Mouse (Mus musculus): ENCODE results near the gene Son. TPM values are rescaled to one million over a fixed set of nuclear protein-coding genes. Genes with fewer than 3 reads are reported as not detected.
"Not testable (repeated sequence)": the region's sequence is repeated elsewhere in the genome, so short reads cannot be mapped to it uniquely, and the experiment has no call there.

Gene Son
- total RNA-seq, 4 experiments from 2014 or later, result 240 to 273 (median 257) TPM

DNA sequence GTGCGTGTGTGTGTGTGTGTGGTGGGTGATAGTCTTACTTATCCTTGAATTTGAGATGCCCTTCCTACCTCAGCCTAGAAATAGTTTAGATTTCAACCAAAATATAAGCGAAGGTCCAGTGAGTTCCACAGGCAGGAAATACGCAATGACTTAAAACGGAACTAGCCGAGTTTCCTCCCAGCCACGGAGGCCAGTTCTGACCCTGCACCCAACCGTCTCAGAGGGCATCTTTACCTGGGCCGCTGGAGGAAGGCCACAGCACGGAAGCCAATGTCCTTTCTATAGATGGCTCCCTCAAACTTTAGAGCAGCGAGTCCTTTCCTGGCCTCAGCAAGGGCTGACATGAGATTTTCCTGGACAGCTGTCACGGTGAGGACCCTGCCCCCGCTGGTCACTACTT lies 13.7 kb upstream of the Son start:
- DNase-seq (ENCODE audit: low spot score in 2 of 2), result no peak

DNA sequence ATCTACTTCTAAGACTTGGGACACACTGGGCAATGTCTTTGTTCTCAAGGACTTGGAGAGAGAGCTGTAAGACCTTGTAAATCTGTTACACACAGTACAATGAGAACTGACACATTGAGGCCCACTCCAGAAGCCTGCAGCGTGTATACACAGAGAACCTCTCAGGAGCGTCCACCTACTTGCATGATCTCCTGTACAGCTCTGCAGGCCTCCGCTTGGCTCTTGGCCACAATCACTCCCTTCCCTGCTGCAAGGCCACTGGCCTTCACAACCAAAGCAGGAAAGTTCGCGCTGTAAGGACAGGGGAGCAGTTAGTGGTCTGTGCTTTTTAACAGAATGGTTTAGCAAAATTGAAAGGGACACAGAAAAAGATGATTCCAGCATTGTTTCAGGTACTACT lies 8.1 kb upstream of the Son start:
- DNase-seq (ENCODE audit: low spot score in 2 of 2), result no peak

DNA sequence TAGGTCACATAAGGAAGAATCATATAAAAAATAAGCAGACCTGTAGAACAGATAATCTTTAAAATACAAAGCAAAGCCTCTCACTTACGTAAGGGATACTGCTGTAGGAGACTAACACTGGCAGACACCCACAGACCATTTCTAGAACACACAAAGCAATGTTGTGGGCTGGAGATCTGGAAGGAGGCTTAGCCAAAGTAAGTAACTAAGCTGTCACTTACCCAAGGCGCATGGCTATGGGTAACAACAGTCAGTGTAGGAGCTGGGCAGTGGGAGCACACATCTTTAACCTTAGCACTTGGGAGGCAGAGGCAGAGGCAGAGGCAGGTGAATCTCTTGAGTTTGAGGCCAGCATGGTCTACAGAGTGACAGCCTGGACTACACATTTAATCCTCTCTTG lies 7.7 kb upstream of the Son start:
- DNase-seq (ENCODE audit: low spot score in 2 of 2), result no peak

DNA sequence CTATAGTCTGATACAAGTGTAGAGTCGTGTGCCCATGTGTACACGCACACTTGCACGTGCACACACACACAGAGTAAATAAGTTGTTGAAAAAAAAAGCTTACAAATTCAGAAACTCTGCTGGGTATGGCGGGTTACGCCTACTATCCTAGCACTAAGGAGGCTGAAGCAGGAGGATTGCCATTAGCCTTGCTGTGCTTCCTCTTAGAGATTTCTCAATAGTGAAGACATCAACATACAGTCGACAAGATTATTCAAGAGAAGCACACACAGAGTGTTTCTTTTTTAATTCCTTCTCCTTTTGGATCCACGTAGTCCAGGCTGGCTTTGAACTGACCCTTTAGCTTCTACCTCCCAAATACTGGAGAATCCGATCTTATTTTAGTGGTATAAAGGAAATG lies 7.1 kb upstream of the Son start:
- DNase-seq (ENCODE audit: low spot score in 2 of 2), result no peak

DNA sequence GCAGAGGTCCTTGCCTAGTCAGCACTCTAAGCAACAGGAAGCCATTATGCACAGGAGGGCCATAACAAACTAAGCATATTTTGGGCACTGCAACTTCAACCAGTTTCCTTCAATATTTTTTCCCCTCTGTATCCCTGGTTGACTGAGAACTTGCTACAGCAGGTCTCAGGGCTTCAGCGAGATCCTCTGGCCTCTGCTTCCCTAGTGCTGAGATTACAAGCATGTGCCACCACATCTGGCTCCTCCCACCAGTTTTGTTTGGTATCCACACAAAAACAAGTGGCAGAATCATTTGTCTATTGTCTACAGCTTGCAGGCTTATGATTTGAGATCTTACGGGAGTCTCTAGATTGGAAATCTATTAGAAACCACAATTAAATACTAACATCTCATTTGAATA lies 2.4 kb upstream of the Son start:
- DNase-seq (ENCODE audit: low spot score in 2 of 2), result no peak

DNA sequence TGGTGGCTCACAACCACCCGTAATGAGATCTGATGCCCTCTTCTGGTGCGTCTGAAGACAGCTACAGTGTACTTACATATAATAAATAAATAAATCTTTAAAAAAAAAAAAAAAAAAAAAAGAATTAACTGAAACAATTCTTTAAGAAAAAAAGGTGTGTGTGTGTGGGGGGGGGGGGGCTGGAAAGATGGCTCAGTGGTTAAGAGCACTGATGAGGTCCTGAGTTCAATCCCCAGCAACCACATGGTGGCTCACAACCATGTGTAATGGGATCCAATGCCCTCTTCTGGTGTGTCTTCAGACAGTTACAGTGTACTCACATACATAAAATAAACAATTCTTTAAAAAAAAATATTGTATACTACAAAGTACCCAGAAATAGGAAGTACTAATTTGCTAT lies 1.9 kb upstream of the Son start:
- not testable (repeated sequence) for DNase-seq (ENCODE audit: low spot score in 2 of 2)

DNA sequence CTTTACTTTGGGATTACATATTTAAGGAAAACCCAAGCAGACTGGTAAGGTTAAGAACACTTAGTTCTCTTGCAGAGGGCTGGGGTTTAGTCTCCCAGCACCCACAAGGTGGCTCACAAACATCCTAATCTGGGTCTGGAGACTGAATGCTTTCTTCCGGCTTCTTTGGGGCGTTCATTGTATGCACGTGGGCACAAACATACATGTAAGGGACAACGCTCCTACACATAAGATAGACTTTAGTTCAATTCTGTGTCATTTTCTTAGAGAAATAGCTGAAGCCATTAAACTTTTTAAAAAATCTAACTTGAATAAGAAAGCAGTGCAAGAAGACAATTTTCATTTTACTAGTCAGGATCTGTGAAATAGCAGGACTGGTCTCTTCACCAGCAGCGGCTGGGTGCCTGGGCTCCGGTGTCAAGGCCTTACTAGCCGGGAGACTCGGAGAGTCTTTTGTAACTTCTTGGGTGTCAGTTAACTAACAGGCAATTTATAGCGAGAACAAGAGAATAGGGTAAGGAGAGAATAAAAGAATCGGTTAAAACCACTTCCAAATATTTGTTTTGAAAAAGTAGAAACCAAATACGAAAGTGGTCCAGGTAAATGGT lies 1.2 kb upstream of the Son start:
- DNase-seq (ENCODE audit: low spot score in 2 of 2), result no peak

DNA sequence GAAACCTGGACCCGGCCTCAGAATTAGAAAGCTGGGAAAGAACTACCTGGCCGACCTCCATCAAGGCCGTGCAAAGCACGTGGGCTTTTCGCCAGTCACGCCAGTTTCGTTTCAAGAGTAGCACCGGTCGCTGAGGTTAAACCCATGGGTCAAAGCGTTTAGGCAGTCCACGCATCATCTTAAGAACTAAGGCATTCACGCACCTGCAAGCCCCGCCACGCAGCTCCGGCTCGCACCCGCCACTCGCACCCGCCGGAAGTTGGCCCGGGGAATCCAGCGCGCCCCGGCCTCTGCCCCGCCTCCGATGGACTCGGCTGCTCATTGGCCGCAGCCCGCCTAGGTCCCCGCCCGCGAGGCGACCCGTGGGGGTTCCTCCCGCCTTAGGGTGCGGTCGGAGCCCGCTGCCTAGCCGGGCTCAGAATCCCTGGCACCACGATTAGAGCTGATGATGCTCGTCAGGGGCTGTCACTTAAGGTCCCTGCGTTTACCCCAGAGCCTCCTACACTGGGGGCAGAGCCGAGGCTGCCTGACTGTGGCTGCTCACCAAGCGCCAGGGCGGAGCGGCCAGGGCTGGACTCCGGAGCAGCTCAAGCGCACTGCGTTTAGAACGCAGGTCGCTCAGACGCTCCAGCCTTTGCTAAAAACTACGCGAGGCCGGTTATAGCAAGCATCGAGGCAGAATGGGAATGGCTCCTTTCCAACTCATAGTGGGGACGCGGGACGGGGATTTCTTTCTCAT lies 456 bp upstream of the Son start, which contains the start of gene Gart:
TSS of gene Gart (minus strand) at position 272 of the 739 bp plus-strand sequence.
- peak; percentile 89 to 90 for DNase-seq (ENCODE audit: low spot score in 2 of 2)

DNA sequence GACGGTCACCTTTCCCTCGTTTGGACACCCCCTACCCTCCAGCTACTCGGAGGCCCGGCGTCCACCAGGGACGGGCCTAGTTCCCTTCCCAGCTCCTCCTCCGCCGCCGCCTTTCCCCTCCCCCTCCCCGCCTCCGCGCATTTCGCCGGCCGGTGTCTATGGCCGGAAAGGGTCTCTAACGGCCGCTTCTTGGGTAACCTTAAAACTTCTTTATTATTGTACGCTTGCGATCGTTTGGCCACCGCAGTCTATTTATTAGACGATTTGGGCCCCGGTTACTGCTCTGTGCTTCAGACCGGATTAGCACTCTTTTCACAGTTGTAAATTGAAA lies 879 bp downstream of the Son start:
- DNase-seq (ENCODE audit: low spot score in 2 of 2), result peak; percentile 45 to 63

DNA sequence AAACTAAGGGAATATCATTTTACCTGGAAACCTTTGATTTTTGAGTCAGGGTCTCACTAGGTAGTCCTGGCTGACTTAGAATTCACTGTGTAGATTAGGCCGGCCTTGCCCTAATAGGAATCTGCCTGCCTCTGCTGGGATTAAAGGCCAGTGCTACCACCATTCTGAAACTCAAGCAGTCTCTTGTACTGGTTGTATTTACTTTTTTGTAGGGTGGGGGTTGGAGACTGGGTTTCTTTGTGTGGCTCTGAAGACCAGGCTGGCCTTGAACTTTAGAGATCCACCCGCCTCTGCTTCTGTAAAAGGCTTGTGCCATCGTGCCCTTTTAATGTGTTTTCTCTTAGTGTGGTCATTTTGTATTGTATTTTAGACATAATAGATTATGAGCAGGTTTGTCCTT lies 1.9 kb downstream of the Son start:
- DNase-seq (ENCODE audit: low spot score in 2 of 2), result no peak

DNA sequence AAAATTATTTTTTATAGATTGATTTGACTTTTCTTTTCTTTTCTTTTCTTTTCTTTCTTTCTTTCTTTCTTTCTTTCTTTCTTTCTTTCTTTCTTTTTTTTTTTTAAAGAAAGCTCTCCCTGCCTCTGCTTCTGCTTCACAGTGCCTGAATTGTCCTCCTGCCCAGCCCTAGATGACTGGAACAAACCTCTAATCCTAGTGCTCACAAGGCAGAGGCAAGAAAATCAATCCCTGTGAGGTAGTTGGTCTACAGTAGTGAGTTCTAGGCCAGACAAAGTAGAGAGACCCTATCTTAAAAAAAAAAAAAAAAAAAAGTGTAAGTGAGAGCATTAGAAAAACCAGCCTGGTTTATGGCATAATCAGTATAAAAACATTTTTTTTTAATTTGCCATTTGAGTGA lies 2.5 kb downstream of the Son start:
- no peak for DNase-seq (ENCODE audit: low spot score in 2 of 2)

DNA sequence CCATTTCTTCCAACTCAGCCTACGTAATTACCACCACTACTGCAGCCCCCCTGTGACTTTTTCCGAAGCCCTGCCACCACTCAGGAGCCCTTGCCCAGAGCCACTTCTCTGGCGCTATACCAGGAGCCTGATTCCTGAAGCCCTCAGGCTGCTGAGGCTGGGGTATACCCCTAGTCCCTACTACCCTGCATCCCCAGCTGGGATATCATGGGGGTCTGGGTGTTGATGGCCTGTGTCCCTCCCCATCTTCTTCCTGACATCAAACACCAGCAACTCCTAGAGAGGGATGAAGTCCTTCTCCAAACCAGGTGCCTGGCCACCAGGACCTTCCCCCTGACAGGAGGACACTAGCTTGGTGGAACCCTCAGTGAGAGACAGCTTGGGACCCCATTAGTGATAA lies 4.9 kb downstream of the Son start:
- DNase-seq (ENCODE audit: low spot score in 2 of 2), result no peak

DNA sequence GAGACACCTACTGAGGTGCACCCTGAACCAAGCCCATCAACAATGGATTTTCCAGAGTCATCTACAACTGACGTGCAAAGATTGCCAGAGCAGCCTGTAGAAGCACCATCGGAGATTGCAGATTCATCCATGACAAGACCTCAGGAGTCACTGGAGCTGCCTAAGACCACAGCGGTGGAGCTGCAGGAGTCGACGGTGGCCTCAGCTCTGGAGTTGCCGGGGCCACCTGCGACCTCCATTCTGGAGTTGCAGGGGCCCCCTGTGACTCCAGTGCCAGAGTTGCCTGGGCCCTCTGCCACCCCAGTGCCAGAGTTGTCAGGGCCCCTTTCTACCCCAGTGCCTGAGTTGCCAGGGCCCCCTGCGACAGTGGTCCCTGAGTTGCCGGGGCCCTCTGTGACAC lies 8.0 kb downstream of the Son start:
- DNase-seq (ENCODE audit: low spot score in 2 of 2), result no peak

DNA sequence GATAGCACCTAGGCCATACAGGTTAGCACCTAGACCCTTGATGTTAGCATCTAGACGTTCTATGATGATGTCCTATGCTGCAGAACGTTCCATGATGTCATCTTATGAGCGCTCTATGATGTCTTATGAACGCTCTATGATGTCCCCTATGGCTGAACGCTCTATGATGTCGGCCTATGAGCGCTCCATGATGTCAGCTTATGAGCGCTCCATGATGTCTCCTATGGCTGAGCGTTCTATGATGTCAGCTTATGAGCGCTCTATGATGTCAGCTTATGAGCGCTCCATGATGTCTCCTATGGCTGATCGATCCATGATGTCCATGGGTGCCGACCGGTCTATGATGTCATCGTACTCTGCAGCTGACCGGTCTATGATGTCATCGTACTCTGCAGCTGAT lies 10.0 kb downstream of the Son start:
- DNase-seq (ENCODE audit: low spot score in 2 of 2), result no peak

DNA sequence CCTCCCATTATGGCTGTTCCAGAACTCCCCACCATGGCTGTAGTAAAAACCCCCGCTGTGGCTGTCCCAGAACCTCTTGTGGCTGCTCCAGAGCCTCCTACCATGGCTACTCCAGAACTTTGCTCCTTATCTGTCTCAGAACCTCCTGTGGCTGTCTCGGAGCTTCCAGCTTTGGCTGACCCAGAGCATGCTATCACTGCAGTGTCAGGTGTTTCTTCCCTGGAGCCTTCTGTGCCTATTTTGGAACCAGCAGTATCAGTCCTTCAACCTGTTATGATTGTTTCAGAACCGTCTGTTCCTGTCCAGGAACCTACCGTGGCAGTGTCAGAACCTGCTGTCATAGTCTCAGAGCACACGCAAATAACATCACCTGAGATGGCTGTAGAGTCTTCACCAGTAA lies 11.2 kb downstream of the Son start:
- DNase-seq (ENCODE audit: low spot score in 2 of 2), result no peak

DNA sequence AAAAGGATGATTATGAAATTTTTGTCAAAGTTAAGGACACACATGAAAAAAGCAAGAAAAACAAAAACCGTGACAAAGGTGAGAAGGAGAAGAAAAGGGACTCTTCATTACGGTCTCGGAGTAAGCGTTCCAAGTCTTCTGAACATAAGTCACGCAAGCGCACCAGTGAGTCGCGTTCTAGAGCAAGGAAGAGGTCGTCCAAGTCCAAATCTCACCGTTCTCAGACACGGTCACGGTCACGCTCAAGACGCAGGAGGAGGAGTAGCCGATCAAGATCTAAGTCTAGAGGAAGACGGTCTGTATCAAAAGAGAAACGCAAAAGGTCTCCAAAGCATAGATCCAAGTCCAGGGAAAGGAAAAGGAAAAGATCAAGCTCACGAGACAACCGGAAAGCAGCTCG lies 12.5 kb downstream of the Son start:
- no peak for DNase-seq (ENCODE audit: low spot score in 2 of 2)

DNA sequence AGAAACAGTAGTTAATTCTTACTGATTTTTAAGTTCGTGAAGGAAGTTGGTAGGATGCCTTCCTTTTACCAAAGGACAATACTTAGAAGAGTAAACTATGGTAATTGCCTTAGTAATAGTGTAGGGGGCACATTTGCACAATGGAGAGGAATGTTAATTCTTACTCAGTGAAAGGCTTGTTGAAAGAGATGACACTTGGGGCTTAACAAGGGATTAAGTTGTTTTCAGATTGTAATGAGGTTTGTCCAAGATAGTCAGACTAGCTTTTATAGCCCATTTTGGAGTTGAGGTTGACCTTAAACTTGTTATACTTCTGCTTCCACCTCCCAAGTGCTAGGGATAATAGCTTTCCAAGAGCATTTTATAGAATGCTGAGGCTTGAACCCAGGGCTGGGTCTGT lies 14.1 kb downstream of the Son start:
- no peak for DNase-seq (ENCODE audit: low spot score in 2 of 2)

DNA sequence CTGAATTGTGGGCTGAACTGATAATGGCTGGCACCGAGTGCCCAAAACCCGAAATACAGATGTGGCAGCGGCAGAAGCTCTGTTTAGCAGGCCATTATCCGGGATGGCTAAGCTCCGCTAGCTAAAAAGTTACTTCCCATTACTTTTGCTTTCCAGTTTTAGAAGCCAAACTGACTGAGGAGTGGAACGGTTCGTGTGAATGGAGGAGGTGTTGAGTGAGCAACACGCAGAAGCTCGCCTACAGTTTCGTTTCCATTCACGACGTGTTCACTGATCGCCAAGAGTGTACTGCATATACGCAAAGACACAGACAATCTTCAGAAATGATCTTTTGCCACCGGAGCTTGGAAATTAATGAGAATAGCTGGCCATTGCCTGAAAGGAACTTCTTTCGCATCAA lies 15.0 kb downstream of the Son start:
- DNase-seq (ENCODE audit: low spot score in 2 of 2), result no peak

DNA sequence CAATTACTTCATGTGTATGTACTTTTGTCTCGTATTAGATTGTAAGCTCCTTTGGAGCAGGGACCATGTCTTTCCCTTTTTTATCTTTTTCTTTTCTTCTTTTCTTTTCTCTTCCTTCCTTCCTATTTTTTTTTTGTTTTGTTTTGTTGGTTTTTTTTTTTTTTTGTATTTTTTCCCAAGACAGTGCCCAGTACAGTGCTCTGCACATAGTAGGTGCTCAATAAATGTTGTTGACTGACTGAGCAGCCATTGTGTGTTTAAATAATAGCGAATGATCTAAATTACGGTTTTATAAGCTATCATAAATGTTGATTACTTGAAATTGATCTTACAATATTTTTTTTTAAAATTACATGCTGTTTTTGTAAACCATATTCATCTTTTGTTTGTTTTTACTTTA lies 16.5 kb downstream of the Son start:
- DNase-seq (ENCODE audit: low spot score in 2 of 2), result no peak

DNA sequence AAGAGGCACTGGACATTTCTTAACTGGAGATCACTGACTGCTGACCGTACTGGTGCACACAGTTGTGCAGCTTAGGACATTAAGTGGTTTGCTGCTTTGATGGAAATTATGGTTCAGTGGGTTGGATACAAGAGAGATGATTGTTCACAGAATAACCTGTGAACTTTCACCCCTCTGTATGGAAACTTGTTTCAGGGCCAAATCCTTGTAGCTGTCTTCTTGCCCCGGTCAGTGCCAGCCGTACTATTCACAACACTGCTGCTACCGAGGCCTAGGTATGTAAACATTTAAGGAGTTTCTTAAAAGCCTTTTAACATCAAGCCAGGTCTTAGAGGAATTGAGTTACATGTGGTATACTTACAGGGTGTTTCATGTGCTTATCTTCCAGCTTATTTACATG lies 27.2 kb downstream of the Son start:
- no peak for DNase-seq (ENCODE audit: low spot score in 2 of 2)

DNA sequence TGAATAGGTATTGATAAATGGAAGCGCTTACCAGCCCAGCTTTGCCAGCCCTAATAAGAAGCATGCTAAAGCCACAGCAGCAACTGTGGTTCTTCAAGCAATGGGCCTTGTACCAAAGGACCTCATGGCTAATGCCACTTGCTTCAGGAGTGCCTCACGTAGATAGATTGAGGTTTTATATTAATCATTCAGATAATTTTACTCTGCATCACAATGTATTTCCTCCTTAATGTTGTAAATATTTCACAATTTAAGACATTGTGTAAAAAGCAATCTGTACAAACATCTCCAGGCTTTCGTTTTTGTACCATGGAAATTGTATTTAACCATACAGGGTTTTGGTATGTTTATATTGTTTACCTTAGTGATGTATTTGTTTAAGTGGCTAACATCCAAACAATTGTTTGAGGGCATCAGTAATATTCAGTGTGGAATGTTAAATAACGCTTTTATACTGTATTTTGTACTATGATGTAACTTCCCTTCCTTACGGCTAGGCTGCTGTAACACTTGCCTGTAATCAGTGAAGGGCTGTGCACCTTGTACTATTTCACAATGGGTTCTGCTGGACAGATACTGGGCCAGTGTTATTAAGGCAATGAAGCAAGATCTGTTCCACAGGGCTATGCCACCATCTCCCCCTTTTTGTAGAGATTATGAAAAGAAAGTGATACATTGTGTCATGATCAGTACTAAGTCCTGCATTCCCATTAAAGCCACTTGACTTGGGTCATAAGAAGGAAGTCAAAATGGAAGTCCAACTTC lies 31.0 kb downstream of the Son start:
- DNase-seq (ENCODE audit: low spot score in 2 of 2), result no peak

DNA sequence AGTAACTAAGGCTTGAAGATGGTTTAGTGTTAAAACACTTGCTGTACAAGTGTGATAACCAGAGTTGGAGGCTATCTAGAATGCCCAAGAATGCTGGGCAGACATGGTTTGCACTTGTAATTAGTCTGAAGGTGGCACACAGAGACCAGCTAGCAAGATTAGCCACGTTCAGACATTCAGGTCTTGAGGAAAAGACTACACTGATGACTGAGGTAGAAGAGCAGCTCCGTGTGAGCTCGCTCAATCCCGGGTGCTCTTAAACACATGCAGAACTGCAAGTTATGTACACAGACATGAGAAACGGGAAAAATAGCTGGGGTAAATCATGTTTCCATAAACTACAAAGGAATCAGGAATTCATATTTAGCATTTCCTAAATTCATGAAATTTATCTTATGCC lies 33.4 kb downstream of the Son start:
- no peak for DNase-seq (ENCODE audit: low spot score in 2 of 2)

DNA sequence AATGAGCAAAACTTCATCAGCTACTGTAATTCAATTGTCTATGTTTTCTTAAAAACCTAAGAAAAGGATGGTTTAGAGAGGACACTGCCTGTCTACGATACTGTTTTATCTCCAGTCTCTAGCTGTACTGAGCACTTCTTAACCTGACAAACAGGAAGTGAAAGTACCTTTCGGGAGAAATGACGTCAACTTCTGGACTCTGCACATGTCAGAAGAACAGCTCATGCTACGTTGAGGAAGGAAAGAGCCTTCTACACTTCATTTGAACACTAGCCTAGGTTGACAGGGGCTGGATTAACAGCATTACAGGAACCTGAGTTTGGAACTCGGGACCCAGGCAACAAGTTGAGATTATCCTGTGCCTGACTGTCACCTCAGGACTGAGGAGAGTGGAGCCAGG lies 38.2 kb downstream of the Son start:
- no peak for DNase-seq (ENCODE audit: low spot score in 2 of 2)
